Mouse (Mus musculus): ENCODE results near the gene 4930402F06Rik.

GRCm38 (mm10) chr2:35445610-35446009 is 48.6 kb upstream of the 4930402F06Rik start:
- TF ChIP-seq CTCF (IDR thresholded peaks at IDR 0.05; ENCODE audit: borderline replicate concordance, extremely low read depth, insufficient read depth, insufficient read length) (no peak), POLR2A (IDR thresholded peaks at IDR 0.05; ENCODE audit: borderline replicate concordance, extremely low read depth, insufficient read depth, insufficient read length, poor library complexity, severe bottlenecking) (no peak)
